Mouse (Mus musculus) MN1 (cell line): ENCODE results near the gene Sox5.

Experiments used
- DNase-seq: peaks from one replicate; pipeline ENCODE4 v3.0.0-alpha.2; 2016; ENCODE audit warnings: low spot score

Gene Sox5

DNA sequence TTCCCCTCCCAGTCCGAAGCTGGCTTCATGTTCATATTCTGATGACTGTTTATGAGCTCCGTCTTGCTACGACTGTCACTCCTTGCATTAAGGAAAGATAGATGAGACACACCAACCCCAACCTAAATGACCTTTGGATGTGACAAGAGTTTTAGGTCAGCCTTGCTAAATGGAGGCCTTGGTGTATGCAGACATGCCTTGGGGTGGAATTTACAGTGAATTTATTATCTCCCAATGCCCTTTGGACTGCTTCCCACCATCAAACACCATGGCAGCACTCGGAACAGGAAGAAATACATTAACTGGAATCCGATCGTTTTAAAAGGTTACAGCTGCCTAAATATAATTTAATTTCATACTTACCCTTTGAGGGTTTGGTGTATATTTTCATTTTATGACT, 858.6 kb downstream of the Sox5 start:
- DNase-seq = no peak

DNA sequence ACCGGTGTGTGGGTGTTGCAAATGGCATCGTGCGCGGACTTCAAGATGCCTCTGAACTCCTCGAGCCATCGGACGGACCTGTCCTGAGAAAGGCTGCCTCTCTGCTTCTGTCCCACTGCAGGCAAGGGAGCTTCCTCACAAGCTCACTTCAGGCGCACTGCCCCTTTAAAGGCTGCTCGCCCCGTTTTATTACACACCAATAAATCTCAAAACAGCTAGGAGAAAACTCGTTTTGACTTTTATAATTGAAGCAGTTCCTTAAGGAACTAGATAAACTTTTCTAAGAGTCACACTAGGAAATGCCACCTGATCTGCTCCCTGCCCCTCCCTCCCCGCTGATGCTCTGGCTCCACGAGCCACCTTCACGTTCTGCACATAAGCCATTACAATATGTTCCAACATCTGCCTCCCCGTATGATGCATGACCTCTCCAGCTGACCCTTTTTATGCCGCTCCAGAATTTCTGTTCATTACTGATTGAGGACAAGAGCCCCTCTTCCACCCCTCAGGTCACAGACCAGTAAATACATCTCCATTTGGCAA, 863.3 kb downstream of the Sox5 start:
- DNase-seq = no peak

DNA sequence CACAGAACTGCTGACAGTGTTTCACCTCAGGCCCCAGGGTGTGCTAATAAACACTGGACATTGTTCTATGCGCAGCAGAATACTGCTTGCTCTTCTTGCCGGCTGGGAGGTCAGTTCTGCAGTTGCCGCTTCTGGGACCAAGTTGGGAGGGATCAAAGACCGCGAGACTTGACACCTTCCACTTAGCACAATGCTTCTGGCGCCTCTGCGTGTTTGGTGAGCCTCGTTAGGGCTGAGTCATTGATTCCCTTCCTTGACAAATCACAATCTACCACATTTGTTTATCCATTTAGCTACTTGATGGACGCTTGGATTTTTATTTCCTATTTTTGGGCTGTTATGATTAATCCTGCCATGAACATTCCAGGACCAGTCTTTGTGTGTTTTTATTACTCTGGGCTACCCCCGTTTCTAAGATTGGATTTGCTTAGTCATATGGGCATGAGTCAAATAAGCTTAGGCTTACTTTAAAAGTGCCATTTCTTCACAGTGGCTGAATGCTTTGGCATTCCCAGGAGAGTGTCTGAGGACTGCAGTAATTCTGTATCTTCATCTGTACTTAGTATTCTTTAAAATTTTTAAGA, 865.5 kb downstream of the Sox5 start:
- no peak for DNase-seq

DNA sequence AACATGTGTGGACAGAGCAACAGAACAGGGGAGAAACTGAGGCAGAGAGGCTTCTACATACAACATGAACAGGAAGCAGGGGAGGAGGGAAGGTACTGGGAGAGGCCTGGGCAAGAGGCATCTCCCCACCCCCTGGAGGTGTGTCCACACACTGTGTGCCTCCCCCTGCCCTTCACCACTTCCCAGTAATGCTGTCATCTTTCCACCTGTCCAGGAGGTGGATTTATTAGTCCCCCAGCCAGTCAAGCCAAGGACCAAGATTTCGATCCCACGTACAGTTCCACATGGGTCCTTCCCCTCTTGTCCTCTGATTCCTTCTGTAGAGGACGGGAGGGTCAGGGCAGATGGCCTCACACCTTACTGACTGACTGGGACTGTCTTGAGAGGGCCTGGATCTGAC, 866.1 kb downstream of the Sox5 start:
- no peak for DNase-seq

DNA sequence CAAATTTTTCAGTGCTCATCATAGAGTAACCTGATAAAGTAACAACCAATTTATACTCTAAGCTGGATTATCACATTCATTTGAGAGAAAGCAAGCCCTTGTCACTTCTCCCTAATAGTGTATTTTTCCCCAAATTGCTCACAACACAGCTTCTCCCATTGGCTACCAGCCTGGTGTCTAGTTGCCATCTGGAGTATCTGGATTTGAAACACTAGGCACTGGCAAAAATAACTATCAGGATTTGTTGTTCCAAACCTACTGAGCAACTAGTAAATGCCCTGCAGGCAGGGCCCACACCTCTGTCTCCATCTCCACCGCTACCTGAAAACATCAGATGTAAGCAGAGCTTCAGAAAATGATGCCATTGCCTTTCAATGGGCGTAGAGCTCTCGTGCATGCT, 869.5 kb downstream of the Sox5 start:
- no peak for DNase-seq

DNA sequence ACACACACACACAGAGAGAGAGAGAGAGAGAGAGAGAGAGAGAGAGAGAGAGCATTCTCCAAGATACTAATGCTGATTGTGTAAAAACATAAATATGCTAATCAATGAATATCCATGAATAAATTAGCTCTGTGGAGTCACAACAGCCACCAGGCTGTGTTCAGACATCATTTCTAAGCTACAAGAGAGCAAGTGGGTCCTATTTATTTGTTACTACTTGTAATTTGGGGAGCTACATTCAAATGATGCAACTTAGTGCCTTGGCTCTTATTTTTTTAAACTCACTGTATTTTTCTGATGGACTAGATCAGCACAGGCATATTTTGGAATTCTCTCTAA, 877.1 kb downstream of the Sox5 start:
- DNase-seq = no peak

DNA sequence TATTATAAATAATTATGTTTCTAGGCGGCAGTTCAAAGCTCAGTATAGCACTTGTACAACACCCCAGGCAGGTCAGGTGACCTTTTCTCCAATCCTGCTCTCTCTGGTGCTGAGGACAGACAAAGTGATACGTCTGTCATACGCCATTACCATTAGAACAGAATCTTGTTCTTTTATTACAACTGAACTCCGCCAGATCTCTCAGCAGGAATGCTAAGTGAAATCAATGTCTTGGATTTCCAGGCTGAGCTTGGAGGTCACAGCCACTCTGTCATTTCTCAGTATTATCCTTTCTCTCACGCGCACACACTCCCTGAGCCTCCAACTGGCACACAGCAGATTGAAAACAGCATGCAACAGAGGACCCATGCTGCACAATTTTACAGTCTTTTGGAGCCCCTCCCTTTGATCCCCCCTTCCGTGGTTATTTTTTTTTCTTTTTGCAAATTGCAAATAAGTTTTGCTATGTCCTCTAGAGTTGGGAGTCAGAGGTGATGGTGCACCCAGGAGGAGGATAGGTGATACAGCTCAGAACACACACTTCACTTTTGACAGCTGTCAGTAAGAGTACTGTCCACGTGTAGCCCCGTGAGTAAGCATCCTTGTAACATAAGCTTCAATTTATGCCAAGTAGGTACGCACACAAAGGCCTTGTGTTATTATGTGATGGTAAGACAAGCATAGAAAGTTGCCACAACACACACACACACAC, 877.6 kb downstream of the Sox5 start:
- no peak for DNase-seq

DNA sequence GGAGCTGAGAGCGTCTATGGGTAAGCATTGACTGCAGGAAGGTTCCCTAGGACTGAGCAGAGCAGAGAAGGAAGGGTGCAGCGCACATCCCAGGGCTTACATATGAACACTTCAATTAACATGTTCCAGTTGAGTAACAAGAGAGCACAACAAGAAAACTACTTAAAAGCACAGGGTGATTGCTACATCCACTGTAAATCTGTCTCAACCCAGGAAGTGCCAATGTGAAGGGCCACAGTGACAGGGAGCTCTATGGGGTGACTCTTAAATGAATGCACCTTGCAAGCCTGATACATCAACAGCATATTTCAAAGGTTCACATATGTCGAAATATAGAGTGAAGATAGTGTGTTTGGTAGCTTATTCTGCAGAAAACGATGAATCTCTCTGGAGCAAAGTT, 880.9 kb downstream of the Sox5 start:
- no peak for DNase-seq

DNA sequence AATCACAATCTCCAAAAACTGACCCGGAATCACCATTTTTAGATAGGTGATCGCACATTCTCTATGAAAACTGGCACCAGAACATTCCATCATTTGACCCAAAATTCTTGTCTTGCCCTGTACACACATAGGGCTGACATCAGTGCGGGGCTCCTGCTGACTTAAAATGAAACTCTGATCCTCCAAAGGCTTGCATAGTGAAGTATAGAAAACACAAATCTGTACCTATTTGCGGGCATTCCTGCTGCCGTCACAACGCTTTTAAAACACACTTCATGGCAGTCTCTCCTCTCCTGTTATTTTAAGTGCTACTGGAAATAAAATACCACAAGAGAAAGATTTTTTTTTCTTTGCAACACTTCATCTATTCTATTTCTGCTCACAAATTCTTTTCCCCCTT, 886.7 kb downstream of the Sox5 start:
- DNase-seq = no peak

DNA sequence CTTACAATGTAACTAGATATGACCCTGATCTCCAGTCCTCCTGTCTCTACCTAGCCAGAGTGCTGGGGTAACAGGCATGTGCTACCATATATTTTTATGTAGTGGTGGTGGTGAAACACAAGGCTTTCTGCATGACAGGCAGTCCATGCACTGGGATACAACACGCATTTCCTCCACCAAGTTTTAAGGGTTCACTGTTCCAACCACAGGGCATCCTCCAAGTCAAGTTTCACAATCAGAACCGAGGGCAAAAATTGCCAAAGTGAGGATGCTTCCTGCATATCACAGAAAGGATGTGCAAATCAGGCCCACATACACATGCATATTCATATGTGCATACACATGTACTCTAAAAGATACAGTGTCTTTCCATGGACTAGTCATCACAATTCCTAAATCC, 888.9 kb downstream of the Sox5 start:
- no peak for DNase-seq

DNA sequence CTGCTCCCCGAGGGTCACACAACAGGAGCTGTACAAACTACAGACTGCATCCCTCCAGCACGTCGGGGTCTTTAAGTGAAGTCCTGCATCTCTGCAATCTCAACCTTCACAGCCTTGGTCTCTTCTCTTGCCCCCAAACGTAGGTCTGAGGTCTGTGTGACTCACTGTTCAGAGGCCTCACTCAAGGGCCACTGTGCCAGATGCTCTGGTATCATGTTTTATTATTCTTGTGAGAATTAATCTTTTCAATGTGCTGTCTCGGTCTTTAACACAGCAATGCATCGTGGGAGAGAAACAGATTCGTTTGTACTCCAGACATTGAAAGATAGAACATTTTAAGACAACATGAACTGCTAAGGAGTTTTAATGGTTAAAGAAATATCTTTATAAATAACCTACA, 893.2 kb downstream of the Sox5 start:
- peak; percentile 9 for DNase-seq

DNA sequence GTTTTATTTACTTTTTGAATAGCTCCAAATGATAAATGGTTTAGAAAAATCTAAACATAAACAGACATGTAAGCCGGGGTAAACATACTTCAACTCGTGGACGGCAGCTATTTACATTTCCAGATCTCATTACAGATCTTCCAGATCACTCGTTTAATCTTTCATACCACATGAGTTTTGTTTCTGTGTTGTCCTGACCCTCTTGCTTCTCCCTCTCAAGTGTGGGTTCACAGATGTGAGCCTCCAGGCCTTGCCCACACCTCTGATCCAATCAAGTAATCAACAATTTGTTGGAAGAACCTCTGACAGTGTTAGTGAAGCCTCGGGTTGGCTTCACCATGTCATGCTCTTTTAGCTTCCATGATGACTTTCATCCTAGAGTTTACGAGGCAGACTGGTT, 903.3 kb downstream of the Sox5 start:
- DNase-seq = no peak

DNA sequence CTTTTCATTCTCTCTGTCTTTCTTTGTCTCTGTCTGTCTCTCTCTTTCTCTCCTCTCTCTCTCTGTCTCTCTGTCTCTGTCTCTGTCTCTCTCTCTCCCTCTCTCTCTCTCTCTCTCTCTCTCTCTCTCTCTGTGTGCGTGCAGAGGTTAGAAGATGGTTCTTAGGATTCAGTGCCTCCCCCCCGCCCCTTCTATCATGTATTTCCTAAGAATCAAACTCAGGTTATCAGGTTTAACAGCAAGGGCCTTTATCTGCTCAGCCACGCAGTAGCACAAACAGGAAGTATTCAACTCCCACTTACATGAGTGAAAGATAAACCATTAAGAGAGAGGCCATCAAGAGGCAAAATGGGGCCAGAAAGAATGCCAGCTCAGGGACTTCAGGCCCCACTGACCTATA, 913.0 kb downstream of the Sox5 start:
- DNase-seq = no peak

DNA sequence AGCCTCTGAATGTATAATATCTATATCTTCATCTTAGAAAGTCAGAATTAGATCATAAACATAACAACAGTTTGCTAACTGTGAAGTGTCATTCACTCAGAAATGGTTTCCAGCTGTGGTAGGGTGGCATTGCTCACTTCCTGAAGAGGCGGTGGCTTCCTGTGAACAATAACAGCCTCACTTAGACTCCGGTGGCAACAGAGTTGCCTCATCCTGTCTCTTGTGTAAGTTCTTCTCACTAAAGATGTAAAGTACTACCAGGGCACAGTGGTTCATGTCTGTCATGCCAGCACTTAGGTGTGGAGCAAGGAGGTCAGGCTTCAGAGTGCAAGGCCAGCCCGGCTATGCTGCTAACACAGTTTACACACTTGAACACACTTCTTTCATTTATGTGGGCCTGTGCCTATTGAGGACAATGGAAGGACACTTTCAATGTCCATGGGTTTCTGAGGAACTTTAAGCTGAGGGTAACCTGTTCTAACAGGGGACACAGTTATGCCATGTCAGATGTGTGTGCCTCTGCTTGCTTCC, 913.6 kb downstream of the Sox5 start:
- DNase-seq = no peak

DNA sequence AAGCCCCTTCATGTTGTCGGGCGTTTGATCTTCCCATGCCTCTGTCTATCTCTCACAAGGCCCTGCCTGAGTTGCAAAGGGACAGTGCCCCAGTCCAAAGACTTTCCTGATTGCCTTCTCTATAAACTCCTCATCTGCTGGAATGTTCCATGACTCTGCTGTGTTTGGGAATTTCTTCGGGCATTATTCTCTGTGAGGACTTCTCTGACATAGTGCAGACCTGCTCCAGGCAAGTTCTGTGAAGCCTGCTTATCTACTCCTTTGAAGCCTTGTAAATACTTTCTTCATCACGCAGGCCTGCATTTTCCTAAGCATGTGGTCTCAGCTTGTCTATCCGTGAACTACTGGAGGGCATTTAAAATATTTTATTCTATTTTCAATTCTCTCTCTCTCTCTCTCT, 914.7 kb downstream of the Sox5 start:
- DNase-seq = no peak

DNA sequence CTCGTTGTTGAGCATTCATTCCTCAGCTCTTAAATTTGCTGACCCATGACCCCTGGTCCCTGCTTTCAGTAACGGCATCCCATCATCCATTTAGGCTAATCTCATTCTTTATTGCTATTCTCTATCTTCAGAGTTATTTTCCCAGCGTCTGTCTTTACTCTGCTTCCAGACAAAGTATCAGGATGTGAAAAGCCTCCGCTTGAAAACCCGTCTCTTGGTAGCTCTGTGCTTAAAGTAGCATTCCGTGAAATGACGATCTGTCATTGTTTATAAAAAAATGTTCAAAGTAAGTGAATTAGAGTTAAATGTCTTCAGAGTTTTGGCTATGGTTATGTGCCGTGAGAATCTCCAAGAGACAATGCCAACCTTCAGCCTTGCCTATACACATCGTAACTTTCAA, 915.2 kb downstream of the Sox5 start:
- DNase-seq = no peak

DNA sequence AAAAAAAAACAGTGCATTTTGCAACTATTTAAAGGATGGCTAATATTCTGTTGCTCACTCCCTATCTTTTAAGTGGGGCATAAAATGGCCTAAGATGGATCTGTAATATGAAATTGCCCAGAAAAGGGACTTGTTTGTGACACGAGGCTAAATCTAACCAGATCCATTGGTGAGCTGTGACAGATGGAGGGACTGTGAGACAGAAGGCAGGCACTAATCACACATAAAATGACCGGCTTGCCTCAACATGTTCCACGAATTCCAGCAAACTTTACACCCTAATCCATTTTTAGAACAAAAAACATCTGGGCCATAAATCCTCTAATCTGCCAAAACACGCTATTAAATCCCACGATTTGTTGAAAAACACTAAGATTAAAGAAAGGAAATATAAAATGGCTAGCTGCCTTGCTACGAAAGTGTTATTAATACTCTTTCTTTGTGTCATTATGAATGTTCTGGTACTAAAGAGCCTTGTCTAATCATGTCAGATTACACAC, 919.1 kb downstream of the Sox5 start:
- no peak for DNase-seq

DNA sequence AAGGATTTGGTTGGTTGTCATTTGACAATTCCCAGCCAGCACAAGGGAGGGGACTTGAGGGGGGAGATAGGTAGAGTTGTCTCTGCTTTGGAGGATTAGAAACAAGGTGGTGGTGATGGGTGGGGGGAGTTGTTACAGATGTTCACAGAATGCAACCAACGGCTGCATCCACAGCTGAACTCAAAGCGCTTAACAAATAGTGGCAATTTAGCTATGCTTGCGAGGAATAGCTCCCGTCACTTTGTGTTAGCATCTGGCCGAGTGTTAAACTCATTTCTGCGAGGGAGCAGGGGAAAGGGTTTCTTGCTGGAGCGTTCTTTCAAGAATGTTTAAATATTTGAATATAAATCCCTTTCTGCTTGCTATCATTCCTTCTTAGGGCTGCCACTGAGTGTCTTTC, 921.7 kb downstream of the Sox5 start:
- DNase-seq = no peak

DNA sequence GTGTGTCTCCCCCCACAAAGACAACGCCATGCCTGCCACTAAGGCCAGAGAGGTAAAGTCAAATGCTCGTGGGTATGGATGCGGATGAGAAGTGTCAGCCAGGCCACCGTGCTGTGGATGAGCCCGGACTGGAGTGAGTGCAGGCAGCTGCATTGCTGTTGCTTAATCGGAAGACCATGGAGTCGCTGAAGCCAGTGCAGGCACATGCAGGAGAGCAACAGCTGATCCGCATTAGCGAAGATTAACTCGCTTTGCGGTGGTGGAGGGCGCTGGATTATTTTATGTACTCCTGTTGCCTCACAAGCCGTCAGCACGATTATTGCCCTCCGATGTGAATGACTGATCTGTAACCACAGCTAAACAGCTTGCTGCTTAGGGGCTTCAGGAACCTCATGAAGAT, 922.2 kb downstream of the Sox5 start:
- DNase-seq = no peak

DNA sequence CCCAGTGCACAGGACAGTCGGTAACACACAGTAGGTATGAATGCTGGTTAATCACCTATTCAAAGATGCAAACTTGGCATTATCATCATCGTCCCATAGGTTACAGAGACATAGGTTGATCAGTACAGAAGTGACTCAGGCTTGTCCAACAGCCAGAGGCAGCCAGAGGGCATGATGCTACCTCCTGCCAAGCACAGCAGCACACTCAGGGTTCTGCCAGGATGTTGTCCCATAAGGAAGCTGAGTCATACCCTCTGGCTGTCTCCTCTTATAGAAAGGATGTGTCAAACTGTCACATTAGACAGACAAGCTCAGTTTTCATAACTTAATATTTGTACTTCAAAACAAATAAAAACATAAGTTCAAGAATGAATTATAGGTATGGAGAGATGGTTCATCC, 923.2 kb downstream of the Sox5 start:
- no peak for DNase-seq

DNA sequence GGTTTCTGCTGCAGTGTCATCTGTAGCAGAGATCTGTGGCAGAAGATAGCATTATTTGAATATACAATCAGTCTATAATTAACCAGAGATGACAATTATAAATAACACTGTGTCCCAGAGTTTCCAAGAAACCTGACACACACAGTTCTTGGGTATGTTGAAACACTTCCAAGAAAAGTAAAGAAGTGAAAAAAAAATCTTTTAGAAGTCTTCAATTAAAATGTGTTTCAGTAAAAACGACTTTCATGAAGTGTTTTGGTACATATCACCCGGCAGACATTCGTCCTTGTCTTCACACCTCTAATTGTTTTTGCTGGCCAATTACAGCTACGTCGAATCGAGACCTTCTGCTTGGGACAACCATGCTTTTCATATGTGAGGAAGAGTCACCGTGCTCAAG, 924.4 kb downstream of the Sox5 start:
- DNase-seq = no peak

DNA sequence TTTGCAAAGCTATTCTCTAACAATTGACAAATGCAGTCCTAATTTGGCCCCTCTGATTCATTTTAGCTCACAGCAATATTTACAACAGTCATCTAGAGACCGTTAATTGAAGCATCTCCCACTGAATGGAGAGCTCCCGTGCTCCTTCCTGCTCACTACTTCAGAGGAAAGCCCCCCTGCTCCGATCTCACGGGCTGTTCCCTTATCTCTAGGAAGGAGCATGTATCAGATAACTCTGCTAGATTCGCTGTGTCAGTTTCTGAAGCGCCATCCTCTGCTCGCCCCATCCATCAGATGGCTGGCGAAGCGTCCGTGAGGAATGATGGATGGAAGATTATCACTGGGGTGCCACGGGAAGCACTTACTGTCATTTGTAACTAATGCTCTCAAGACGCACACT, 926.4 kb downstream of the Sox5 start:
- no peak for DNase-seq

DNA sequence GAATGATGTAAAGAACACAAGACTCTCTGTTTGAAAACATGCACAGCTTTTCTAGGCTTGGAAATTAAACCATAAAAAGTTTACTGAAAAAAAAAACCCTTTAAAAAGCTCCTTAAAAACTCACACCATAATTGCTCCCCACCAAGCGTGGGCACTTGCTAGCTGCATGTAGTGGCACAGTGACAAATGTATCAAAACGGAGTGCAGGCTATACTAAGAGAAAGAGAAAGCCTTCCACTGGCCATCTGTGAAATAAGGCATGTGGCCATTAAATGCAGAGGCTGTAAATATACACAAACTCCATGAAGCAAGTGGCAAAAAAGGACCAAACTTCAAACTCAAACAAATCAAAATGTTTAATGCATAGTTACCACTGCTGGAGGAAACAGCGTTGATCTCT, 927.7 kb downstream of the Sox5 start:
- DNase-seq = no peak

DNA sequence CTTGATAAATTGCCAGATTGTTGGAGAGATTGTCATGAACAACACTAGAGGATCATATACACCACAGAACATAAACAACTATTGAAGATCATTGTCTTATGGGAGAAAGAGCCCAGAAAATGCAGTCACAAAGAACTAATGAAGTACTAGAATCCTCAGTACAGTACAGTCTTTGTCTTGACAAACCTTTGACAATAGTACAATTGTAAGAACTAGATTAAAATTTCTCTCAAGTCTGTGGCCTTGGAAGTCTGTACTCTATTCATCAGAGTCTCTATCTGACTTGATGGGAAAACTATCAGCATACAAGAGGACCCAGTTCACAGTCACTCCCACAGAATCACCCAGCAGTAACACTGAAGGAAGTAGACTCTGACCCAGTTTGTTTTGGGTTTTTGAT, 936.0 kb downstream of the Sox5 start:
- no peak for DNase-seq
